Mouse (Mus musculus): Measurements from ENCODE around the gene Slc37a2. TPM values are rescaled to one million over a fixed set of nuclear protein-coding genes. Genes with fewer than 3 reads are reported as not detected.
A peak's percentile ranks its signal among the peaks of the same experiment; 100 is the strongest.
"Not testable (repeated sequence)": the region's sequence is repeated elsewhere in the genome, so short reads cannot be mapped to it uniquely, and the experiment has no call there.

The Slc37a2 gene
- 2.6 and 4.7 TPM in 2 replicates for total RNA-seq (2014; rRNA removed)
- 2.4 and 3.4 TPM in 2 replicates for polyA plus RNA-seq (2015; fragmentation: Nextera tagmentation; extraction: Ambion mirVana)

DNA sequence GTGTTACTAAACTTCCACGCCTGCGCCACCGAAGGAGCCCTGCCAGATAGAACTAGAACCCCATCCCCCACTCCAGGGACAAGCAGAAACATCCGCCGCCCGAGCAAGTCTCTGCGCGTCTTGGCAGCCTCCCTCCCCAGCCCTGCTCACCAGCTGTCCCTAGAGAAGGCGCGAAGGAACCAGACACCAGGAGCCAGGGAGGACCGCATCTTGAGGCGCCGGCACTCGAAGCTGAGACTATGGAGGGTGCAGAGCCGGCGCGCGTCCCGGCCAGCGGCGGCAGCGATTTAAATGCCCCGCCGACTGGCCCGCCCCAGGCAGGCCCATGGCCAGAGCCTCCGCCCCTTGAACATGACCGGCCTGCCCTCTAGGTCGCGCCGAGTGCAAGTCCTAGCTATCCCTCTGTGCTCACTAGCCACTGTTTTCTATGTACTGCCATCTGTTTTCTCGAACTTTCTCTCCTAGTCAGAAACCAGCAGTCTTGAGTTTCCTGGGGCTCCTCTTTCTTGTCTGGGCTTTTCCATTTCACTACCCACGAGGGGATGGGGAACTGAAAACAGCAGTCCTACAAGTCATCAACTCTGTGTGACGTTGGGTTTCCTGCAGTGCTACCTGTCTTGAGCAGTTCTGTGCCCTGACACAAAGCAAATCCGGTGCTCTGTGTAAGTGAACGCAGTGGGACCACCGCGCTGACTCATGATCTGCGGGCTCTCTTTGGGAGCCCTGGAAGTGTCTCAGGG, at the start of gene Slc37a2:
Gene Slc37a2, minus strand, starts transcription at position 590 of the 740 bp plus-strand sequence.
- Histone ChIP-seq H3K4me1 (ENCODE audit: insufficient read depth, low read length) (no peaks in the 10 kb centered on the region), H3K4me3 (ENCODE audit: low read length) (peak within 1 kb of the TSS; percentile 41), H3K27me3 (ENCODE audit: insufficient read depth, low read length) (0 out of 2 replicates have a peak, but pooled peaks cover 3% of the 10 kb centered on the region), H3K9ac (replicated peaks; ENCODE audit: low read length) (peak within 1 kb of the TSS; percentile 42), H3K4me2 (ENCODE audit: low read depth, low read length) (peak within 1 kb of the TSS; percentile 82), H3K36me3 (ENCODE audit: insufficient read depth, low read length) (no peaks in the 10 kb centered on the region), H3K9me3 (ENCODE audit: low read length) (no peaks in the 10 kb centered on the region), H3K27ac (no peak within 1 kb of the TSS)
- WGBS = 3% methylated on average over 38 of the region's 38 CpGs
- DNase-seq (ENCODE audit: low spot score) = peak; percentile 68
- no peak for TF ChIP-seq CTCF (IDR thresholded peaks at IDR 0.05; ENCODE audit: low read depth)
- ATAC-seq = peak; percentile 82

GRCm38 (mm10) chr9:37301720-37302119, 46.2 kb upstream of the Slc37a2 start:
- H3K4me1 ChIP-seq (ENCODE audit: insufficient read depth, low read length) = no peaks in the 10 kb centered on the region
- no peak for TF ChIP-seq CTCF (IDR thresholded peaks at IDR 0.05; ENCODE audit: low read depth)
- no peak overlapping the region for H3K4me2 ChIP-seq (ENCODE audit: low read depth, low read length)
- H3K9ac ChIP-seq (replicated peaks; ENCODE audit: low read length) = no peak overlapping the region
- DNase-seq (ENCODE audit: low spot score) (no peak), ATAC-seq (no peak)
- no peaks in the 10 kb centered on the region for H3K36me3 ChIP-seq (ENCODE audit: insufficient read depth, low read length)
- WGBS = 95% methylated on average over 1 of the region's 1 CpGs
- H3K27ac ChIP-seq = no peak overlapping the region
- H3K4me3 ChIP-seq (ENCODE audit: low read length) = no peak overlapping the region
- no peaks in the 10 kb centered on the region for H3K27me3 ChIP-seq (ENCODE audit: insufficient read depth, low read length)
- H3K9me3 ChIP-seq (ENCODE audit: low read length) = no peaks in the 10 kb centered on the region

DNA sequence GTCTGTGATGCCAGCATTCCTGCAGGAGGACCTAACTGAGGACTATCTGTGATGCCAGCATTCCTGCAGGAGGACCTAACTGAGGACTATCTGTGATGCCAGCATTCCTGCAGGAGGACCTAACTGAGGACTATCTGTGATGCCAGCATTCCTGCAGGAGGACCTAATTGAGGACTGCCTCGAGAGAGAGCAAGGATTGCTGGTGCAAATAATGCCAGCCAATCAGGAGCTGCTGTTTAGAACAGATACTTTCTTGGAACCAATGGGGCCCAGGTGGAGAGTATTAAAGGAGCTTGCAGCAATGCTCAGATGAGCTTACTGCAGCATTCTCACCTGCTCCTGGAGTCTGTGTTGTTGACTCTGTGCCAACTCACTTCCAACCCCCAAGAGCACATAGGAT, 45.0 kb upstream of the Slc37a2 start:
- H3K27me3 ChIP-seq (ENCODE audit: insufficient read depth, low read length); H3K27ac ChIP-seq; DNase-seq (ENCODE audit: low spot score); H3K9me3 ChIP-seq (ENCODE audit: low read length); ATAC-seq; H3K4me1 ChIP-seq (ENCODE audit: insufficient read depth, low read length); H3K4me3 ChIP-seq (ENCODE audit: low read length); H3K9ac ChIP-seq (replicated peaks; ENCODE audit: low read length); H3K4me2 ChIP-seq (ENCODE audit: low read depth, low read length); H3K36me3 ChIP-seq (ENCODE audit: insufficient read depth, low read length): not testable (repeated sequence)
- 74% methylated on average over 1 of the region's 1 CpGs for WGBS

DNA sequence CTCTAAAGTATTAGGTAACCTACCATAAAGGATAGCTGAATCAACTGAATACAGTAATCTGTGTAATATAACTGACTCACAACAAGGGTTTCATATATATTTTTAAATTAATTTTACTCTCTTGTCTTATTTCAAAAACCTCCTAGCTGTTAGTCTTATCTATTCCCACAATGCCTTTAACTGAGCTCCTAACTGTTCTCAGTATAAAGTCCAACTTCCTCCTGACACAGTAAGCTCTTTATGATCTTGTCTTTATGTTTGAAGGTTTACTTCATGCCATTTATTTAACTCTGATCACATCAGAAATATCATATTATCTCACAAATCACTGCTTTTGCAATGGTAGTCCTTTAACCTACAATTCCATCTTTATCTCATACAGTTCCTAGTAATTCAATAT, 40.0 kb upstream of the Slc37a2 start:
- no peak for ATAC-seq
- H3K9me3 ChIP-seq (ENCODE audit: low read length) = no peaks in the 10 kb centered on the region
- DNase-seq (ENCODE audit: low spot score) = no peak

GRCm38 (mm10) chr9:37266622-37267021, 11.1 kb upstream of the Slc37a2 start:
- no peaks in the 10 kb centered on the region for H3K9me3 ChIP-seq (ENCODE audit: low read length)
- H3K4me1 ChIP-seq (ENCODE audit: insufficient read depth, low read length) = no peaks in the 10 kb centered on the region
- no peak overlapping the region for H3K27ac ChIP-seq
- no peak for DNase-seq (ENCODE audit: low spot score)
- no peak for TF ChIP-seq CTCF (IDR thresholded peaks at IDR 0.05; ENCODE audit: low read depth)
- 83% methylated on average over 2 of the region's 2 CpGs for WGBS
- H3K27me3 ChIP-seq (ENCODE audit: insufficient read depth, low read length) = no peaks in the 10 kb centered on the region
- H3K4me2 ChIP-seq (ENCODE audit: low read depth, low read length) = no peak overlapping the region
- H3K4me3 ChIP-seq (ENCODE audit: low read length) = no peak overlapping the region
- no peaks in the 10 kb centered on the region for H3K36me3 ChIP-seq (ENCODE audit: insufficient read depth, low read length)
- no peak for ATAC-seq
- H3K9ac ChIP-seq (replicated peaks; ENCODE audit: low read length) = no peak overlapping the region

More for the DNA sequence above, 40.0 kb upstream of the Slc37a2 start:
- H3K4me1 ChIP-seq (ENCODE audit: insufficient read depth, low read length) = no peaks in the 10 kb centered on the region
- no peak for TF ChIP-seq CTCF (IDR thresholded peaks at IDR 0.05; ENCODE audit: low read depth)
- H3K9ac ChIP-seq (replicated peaks; ENCODE audit: low read length) = no peak overlapping the region
- no peaks in the 10 kb centered on the region for H3K27me3 ChIP-seq (ENCODE audit: insufficient read depth, low read length)
- no peak overlapping the region for H3K27ac ChIP-seq
- H3K4me3 ChIP-seq (ENCODE audit: low read length) = no peak overlapping the region
- H3K4me2 ChIP-seq (ENCODE audit: low read depth, low read length) = no peak overlapping the region
- H3K36me3 ChIP-seq (ENCODE audit: insufficient read depth, low read length) = no peaks in the 10 kb centered on the region

DNA sequence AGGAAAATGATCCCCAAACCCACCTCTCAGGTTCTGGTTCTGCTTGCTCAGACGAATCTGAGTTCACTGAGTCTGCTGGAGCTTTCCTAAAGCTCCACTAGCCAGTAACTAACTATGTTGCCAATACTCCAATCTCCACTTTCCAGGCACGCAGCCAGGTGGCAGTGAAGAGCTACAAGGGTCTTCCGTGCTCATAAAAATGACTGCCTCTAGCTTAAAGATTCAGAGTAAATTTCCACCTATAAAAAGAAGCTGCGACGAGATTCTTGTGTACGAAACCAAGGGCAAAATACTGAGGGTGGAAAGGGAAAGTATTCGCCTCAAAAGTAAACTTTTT, 319 bp upstream of the Slc37a2 start:
- Histone ChIP-seq H3K4me1 (ENCODE audit: insufficient read depth, low read length) (no peaks in the 10 kb centered on the region), H3K27me3 (ENCODE audit: insufficient read depth, low read length) (0 out of 2 replicates have a peak, but pooled peaks cover 3% of the 10 kb centered on the region), H3K27ac (no peak overlapping the region), H3K9me3 (ENCODE audit: low read length) (no peaks in the 10 kb centered on the region), H3K36me3 (ENCODE audit: insufficient read depth, low read length) (no peaks in the 10 kb centered on the region), H3K4me2 (ENCODE audit: low read depth, low read length) (peak overlapping the region; percentile 82), H3K4me3 (ENCODE audit: low read length) (peak overlapping the region; percentile 41), H3K9ac (replicated peaks; ENCODE audit: low read length) (peak overlapping the region; percentile 42; the same call in 1 of the 2 replicates)
- DNase-seq (ENCODE audit: low spot score) = peak; percentile 90
- 30% methylated on average over 7 of the region's 7 CpGs for WGBS
- TF ChIP-seq CTCF (IDR thresholded peaks at IDR 0.05; ENCODE audit: low read depth) = peak; percentile 87
- ATAC-seq = peak; percentile 76

DNA sequence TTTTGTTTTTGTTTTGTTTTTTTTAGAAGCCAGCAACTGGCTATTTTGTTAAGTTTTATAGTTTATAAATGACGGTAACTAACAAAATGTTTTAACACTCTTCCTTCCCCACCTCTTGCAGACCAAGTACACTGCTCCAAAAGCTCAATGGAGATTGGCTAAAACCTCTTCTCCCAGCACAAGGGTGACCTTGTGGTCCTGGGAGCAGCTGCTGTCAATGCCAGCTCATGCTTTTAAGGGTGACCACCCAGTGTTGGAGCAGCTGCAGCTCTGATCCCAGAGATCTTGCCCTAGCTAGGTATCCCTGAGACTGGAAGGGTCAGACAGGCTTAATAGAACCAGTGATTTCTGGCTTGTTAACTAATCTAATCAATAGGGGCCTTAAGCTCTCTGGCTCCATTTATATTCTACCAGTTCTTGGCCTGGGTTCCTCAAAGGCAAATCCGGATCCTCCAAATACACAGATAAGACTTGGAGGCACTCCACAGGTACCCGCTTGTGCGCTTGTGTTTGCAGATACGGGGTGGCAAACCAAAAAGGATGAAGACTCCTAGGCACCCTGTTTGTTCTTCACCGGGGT, 917 bp downstream of the Slc37a2 start:
- H3K4me3 ChIP-seq (ENCODE audit: low read length) = peak overlapping the region; percentile 41
- no peak for DNase-seq (ENCODE audit: low spot score)
- TF ChIP-seq CTCF (IDR thresholded peaks at IDR 0.05; ENCODE audit: low read depth) = no peak
- H3K9me3 ChIP-seq (ENCODE audit: low read length) = no peaks in the 10 kb centered on the region
- peak overlapping the region; percentile 42; the same call in 1 of the 2 replicates for H3K9ac ChIP-seq (replicated peaks; ENCODE audit: low read length)
- H3K27ac ChIP-seq = no peak overlapping the region
- H3K4me1 ChIP-seq (ENCODE audit: insufficient read depth, low read length) = no peaks in the 10 kb centered on the region
- peak overlapping the region; percentile 82 for H3K4me2 ChIP-seq (ENCODE audit: low read depth, low read length)
- 0 out of 2 replicates have a peak, but pooled peaks cover 3% of the 10 kb centered on the region for H3K27me3 ChIP-seq (ENCODE audit: insufficient read depth, low read length)
- 0 out of 2 replicates have a peak, but pooled peaks have one; percentile 14 for ATAC-seq
- 29% methylated on average over 6 of the region's 6 CpGs for WGBS
- no peaks in the 10 kb centered on the region for H3K36me3 ChIP-seq (ENCODE audit: insufficient read depth, low read length)
